Mouse (Mus musculus) testis, postnatal 10 days (tissue): ENCODE results near the gene Irgm2.
"Not testable (repeated sequence)": the region's sequence is repeated elsewhere in the genome, so short reads cannot be mapped to it uniquely, and the experiment has no call there.

Experiments used
- DNase-seq: peaks from one replicate; pipeline ENCODE4 v3.0.0; 2021; ENCODE audit warnings: low spot score

The Irgm2 gene

DNA sequence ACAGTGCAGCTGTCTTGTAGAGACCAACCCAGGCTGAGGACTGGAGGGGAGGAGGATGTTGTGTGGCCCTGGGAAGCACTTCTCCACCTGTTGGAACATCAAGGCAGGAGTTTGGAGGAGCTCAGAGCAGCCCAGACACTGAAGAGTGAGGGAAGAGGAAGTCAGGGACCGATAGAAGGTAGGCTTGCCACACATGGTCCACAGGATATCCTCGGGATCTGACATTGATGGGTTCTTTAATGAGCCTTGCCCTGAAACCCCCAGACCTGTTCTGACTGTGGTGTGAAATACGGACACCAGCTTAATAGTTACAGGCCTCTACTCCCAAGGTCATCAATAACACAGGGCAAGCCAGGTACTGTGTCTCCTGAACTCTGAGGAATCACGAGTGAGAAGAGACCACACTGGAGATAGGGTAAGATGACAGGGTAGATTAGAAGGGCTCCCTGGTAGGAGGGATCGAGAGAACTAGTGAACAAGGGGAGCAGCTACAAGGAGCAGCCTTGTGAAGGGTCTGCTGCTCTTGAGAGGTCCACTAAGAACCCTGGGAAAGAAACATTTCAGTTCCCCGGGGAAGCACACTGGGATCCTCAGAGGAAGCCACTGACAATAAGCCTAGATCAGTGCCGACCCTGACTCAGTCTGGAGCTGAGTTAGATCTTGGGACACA, 14.4 kb downstream of the Irgm2 start:
- no peak for DNase-seq

- DNase-seq = peak; percentile 88
Measured at GRCm38 (mm10) chr11:58214391-58215048, 15.1 kb downstream of the Irgm2 start.

DNA sequence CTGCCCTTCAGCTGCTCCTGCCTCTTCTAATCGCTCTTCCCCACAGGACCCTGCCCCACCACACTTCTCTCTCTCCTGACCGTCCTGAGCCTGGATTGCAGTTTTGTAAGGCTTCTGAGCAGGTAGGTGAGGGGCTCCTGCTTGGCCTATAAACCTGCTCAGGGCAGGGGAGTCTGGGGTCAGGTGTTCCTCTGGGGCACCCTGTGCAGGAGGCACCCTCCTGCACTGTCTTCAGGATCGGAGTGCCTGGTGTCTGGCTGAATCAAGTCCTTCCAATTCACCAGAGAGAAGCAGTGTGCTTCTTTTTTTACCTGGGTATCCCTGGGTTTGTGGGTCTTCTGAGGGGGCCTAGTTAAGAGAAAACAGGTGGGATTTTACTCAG, 15.6 kb downstream of the Irgm2 start:
- DNase-seq = not testable (repeated sequence)

DNA sequence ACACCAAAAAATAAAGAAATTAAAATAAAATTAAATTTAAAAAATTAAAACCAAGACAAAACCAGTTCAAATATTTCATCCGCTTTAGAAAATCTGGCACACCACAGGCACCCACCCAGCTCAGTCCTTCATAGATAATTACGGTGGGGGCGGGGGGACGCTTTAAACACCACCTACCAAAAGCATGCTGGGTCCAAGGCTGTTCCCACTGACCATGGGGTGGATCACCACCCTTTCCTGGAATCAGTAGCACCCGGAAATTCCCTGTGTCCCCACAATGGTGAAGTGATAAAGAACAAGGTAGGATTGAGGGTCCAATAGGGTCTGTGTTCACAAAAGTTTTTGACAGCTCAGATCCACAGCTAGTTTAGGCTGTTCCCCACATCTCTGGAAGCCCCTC, 16.4 kb downstream of the Irgm2 start:
- no peak for DNase-seq

GRCm38 (mm10) chr11:58216823-58217222, 17.4 kb downstream of the Irgm2 start:
- DNase-seq = no peak

GRCm38 (mm10) chr11:58223751-58224150, 24.3 kb downstream of the Irgm2 start:
- no peak for DNase-seq

- DNase-seq = no peak
Measured at GRCm38 (mm10) chr11:58224313-58224712, 24.9 kb downstream of the Irgm2 start.

DNA sequence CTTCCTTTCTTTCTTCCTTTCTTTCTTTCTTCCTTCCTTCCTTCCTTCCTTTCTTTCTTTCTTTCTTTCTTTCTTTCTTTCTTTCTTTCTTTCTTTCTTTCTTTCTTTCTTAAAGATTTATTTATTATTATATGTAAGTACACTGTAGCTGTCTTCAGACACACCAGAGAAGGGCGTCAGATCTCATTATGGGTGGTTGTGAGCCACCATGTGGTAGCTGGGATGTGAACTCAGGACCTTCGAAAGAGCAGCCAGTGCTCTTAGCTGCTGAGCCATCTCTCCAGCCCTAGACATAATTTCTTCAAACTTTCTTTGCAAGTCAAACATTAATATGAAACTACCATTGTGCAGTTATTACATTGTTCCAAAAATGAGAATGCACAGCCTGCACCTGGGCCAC, 25.5 kb downstream of the Irgm2 start:
- DNase-seq = not testable (repeated sequence)

GRCm38 (mm10) chr11:58225655-58226054, 26.2 kb downstream of the Irgm2 start:
- DNase-seq = peak; percentile 82

GRCm38 (mm10) chr11:58226425-58226824, 27.0 kb downstream of the Irgm2 start:
- no peak for DNase-seq

DNA sequence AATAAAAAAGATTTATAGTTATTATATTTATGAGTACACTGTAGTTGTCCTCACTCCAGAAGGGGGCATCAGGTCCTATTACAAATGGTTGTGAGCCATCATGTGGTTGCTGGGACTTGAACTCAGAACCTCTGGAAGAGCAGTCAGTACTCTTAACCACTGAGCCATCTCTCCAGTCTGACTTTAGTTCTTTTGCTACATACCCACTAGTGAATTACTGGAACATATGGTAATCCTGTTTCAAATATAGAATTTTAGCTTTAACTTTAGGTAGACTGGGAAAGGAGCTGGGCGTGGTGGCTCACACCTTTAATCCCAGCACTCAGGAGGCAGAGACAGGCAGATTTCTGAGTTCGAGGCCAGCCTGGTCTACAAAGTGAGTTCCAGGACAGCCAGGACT, 28.6 kb downstream of the Irgm2 start:
- not testable (repeated sequence) for DNase-seq

DNA sequence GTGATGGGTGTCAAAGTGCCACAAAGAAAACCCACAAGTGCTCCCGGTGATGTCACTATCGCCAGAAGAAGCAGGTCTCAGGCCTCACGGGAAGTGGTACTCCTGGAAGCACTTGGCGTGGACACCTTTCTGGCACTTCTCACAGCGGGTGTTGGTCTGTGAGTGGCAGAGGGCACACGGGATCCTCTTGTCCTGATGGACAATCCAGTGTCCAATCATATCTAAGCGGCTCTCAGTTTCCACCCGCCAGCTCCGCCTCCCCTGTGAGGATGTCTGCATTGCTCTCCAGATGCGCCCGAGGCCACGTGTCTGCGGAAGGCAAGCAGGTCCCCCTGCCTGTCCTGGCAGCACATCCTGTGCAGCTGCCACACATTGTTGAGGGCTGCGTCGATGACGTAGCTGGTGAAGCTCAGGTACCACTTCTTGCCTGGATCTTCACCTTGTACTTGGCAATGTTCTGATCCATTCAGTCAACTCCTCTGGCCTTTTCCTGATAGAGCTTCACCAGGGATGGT, 31.0 kb downstream of the Irgm2 start:
- no peak for DNase-seq

DNA sequence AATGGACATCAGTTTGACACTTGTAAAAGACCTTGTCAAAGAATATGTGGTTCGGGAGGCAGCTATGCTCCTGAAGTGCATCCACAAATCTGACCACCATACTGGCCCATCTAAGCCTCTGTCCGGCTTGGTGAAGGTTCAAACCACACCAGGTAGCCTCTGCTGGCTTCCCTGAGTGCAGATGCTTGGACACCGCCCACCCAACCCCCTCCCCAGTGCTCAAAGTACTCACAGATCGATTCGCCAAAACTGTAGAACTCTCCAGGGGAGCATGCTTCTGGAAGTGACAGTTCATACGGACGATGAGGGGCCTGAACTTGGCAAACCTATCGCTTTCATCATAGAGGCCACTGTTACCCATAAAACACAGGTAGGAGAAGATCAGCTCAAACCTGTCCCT, 31.7 kb downstream of the Irgm2 start:
- DNase-seq = no peak

DNA sequence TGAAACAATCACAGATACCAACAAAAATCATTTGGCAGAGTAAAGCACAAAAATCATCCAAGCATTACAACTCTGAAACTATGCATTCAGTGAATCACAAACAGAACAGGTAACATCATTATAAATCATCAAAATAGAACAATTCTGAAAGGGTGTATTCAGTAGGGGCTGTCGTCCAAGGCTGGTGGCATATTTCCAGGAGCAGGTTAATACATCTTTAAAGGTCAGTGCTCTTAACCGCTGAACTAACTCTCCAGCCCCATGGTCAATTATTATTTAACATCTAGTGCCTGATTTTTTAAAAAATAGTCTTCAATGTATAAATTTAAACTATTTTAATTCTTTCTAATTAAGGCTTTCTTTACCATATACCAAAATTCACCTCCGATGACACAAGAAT, 35.1 kb downstream of the Irgm2 start:
- DNase-seq = not testable (repeated sequence)

DNA sequence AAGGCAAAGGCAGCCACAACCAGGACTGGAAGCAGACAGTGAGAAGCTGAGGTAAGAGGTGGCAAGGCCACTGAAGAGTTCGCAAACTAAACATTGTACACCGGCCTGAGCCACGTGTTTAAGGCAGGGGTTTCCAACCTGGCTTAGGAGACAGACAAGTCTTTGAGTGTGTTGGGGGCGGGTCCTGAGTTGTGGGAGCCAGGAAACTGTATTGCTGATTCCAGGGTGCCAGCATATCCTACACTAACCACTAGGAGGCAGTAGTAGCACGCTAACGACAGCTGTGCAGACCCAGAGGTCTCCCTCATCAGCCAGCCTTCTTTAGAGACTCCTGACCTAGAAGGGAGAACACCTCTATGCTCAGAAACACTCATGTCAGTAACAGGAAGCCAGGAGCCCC, 35.7 kb downstream of the Irgm2 start:
- no peak for DNase-seq

DNA sequence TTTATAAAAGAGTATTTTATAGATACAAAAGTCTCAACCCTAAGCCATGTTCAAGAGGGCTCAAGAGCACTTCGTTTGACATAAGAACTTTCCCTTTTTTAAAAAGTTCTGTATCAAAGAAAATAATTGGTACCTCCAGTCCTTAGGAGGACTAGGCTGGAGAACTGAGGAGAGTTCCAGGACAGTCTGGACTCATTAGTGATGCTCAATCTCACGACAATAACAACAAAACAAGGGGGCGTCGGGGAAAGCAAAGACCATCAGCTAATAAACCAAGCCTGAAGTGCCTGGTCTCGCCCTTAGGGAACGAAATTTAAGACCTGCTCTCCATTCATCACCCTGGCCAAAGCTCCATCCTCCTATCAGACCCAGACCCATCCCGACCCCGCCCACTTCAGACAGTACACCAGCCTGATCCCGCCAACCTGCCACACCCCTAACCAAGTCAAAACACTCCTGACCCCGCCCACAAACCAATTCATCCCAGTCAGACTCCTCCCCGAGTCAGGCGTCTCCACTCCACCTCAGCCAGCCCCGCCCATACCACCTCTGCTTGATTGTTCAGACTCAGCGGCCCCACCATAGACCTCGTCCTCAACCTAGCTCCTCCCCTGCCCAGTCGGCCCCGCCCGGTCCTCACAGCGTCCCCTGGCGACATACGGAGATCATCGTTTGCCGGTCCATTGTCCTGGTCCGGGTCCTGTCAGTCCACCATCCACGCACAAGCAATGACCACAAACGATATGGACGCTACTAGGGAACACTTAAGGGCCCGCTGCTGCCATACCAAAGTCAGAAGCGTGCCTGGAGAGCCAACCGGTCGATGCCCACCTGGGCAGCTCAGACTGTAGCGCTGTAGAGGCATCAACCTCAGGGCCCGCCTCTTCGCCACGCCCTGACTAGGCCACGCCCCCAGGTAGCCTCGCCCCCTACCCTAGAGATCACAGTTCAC, 39.7 kb downstream of the Irgm2 start:
- DNase-seq = peak; percentile 75

GRCm38 (mm10) chr11:58247294-58247693, 47.9 kb downstream of the Irgm2 start:
- DNase-seq = no peak

DNA sequence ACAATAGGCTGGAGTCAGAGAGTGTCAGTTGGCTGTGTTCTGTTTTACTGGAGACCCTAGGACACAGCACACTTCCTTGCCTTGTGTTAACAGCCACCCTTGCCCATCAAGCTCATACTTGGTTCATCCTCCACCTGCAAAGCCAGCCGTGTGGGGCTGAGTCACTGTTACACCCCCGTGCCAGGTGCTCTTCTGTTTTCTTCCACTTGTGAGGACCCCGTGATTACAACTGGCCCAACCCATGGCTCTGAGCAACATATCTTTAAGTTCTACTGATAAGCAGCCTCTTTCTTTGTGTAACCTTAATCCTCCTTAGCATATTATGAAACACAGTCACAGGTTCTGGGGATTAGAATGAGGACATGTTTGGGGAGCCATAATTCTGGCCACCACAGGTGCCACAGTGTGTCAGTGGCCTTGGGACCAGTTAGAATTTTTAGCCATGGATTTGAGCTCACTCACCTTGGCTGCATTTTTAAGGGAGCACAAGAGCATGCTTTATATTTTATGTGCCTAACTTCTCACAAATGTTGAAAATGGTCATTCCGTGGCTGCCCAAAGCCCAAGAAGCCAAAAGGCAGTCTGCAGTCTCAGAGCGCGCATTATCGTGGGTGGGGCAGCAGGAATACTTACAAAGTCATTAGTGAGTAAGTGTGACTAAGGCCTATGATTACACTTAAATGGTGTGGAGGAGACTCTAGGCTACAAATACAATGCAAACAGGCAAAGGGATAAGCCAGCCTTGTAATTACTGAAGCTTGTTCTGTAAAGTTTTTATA, 50.0 kb downstream of the Irgm2 start:
- no peak for DNase-seq

GRCm38 (mm10) chr11:58250550-58250949, 51.1 kb downstream of the Irgm2 start:
- no peak for DNase-seq

DNA sequence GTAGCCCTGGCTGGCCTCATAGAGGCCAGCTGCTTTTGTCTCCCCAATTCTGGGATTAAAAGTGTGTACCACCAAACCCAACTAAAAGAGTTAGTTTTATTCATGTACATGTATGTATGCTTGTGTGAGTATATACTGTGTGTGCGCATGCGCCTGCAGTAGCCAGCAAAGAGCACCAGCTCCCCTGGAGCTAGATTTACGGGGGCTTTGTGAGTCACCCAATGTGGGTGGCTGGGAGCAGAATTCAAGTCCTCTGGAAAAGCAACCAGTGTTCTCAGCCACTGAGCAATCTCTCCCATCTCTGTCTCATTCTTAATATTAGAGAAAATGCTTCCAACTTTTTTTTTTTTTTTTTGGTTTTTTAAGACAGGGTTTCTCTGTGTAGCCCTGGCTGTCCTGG, 55.0 kb downstream of the Irgm2 start:
- DNase-seq = no peak

GRCm38 (mm10) chr11:58257816-58258215, 58.4 kb downstream of the Irgm2 start:
- DNase-seq = no peak

DNA sequence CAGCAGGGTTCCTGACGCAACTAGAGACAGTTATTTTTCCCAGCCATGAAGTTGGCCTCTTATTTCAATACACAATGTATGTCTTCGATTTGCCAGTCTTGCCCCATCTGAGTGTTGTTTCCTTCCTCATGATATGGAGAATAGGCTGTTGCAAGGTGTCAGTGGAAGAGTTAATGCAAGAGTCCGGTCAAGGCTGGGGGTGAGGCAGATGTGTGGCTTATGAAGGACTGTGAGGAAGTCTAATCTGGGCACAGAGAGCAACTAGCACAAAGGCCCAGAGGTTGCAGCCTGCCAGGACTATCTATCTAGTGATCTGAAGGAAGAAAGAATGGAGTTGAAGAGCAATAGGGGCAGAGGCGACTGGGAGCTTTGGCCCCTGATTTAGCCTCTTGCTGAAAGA, 60.7 kb downstream of the Irgm2 start:
- DNase-seq = no peak
